Mouse (Mus musculus): ENCODE data around the gene Aloxe3.

Gene Aloxe3

GRCm38 (mm10) chr11:69095511-69096231 lies 30.0 kb upstream of the Aloxe3 start:
- peak; percentile 5 for DNase-seq

- DNase-seq, result no peak
Observed at GRCm38 (mm10) chr11:69096360-69096986, 29.2 kb upstream of the Aloxe3 start.

GRCm38 (mm10) chr11:69096987-69097900 lies 28.5 kb upstream of the Aloxe3 start:
- DNase-seq, result peak; percentile 89

GRCm38 (mm10) chr11:69098039-69098761 lies 27.5 kb upstream of the Aloxe3 start:
- peak; percentile 3 for DNase-seq

GRCm38 (mm10) chr11:69098762-69099091 lies 27.0 kb upstream of the Aloxe3 start:
- DNase-seq, result peak; percentile 87

- peak; percentile 72 for DNase-seq
Observed at GRCm38 (mm10) chr11:69099177-69099914, 26.4 kb upstream of the Aloxe3 start.

GRCm38 (mm10) chr11:69099915-69100345 lies 25.8 kb upstream of the Aloxe3 start:
- peak; percentile 88 for DNase-seq

GRCm38 (mm10) chr11:69100639-69101360 lies 24.9 kb upstream of the Aloxe3 start:
- peak; percentile 4 for DNase-seq

GRCm38 (mm10) chr11:69101604-69102402 lies 23.9 kb upstream of the Aloxe3 start:
- no peak for DNase-seq

- DNase-seq, result no peak
Observed at GRCm38 (mm10) chr11:69102403-69102725, 23.3 kb upstream of the Aloxe3 start.

- DNase-seq, result no peak
Observed at GRCm38 (mm10) chr11:69103121-69103520, 22.6 kb upstream of the Aloxe3 start.

GRCm38 (mm10) chr11:69103531-69104435 lies 21.9 kb upstream of the Aloxe3 start:
- DNase-seq, result peak; percentile 2

- no peak for DNase-seq
Observed at GRCm38 (mm10) chr11:69104487-69104886, 21.2 kb upstream of the Aloxe3 start.

GRCm38 (mm10) chr11:69105227-69105626 lies 20.5 kb upstream of the Aloxe3 start:
- peak; percentile 2 for DNase-seq

GRCm38 (mm10) chr11:69105796-69106195 lies 19.9 kb upstream of the Aloxe3 start:
- no peak for DNase-seq

GRCm38 (mm10) chr11:69106299-69106698 lies 19.4 kb upstream of the Aloxe3 start:
- DNase-seq, result peak; percentile 2

GRCm38 (mm10) chr11:69106842-69107241 lies 18.9 kb upstream of the Aloxe3 start:
- DNase-seq, result peak; percentile 3

- no peak for DNase-seq
Observed at GRCm38 (mm10) chr11:69107676-69108075, 18.0 kb upstream of the Aloxe3 start.

GRCm38 (mm10) chr11:69108223-69108622 lies 17.5 kb upstream of the Aloxe3 start:
- no peak for DNase-seq

Measured in right cerebral cortex, postnatal 4 days (tissue).